Mouse (Mus musculus): Measurements from ENCODE around the gene Sdhaf1.

DNA sequence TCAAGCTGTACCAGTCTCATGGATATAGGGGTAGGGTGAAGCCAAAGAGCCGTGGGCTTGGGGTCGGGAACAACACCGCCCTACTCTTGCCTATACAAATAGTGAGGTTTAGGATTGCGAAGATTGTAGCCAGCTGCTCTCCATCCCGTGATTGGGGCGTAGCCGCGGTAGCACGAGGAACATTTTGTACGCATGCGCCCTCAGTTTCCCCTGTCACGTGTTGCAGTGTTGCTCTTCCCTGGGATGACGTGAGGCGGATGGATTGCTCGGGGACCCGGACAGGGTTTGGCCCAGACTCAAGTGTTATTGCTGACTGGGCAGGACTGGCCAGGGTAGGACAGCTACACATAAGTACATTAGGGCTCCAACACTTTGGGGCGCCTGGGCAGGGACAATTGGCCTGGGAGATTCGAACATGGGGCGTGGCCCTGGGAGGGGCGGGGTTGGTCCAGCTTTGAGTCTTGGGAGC, 43.0 kb downstream of the Sdhaf1 start:
- TF ChIP-seq CTCF (IDR thresholded peaks at IDR 0.05; ENCODE audit: extremely low read depth, insufficient read depth, insufficient read length, insufficient replicate concordance) (no peak), POLR2A (IDR thresholded peaks at IDR 0.05; ENCODE audit: low read depth, low read length) (no peak)
